Mouse (Mus musculus): ENCODE measurements around the gene Sdk2. TPM values are rescaled to one million over a fixed set of nuclear protein-coding genes. Genes with fewer than 3 reads are reported as not detected.

The Sdk2 gene
- polyA plus RNA-seq, 1 experiment, result 3.0 TPM

DNA sequence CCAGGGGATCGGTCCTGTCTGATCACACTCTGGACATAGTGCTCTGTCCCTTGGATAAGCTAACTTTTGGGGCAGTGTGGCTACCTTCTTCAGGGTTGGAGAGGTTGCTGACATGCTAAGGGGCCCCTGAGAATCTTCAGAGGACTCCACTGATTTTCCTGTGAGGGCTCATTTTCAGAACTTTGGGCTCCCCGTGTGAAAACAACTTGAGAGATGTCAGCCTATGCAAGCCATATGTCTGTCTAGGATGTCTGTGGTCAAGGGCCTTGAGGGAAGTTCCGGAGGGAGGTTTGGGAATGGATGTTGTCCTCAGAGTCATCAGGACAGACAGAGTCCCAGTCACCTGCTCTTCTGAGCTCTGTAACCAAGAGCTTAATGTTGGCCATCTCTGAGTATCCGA lies 280.5 kb downstream of the Sdk2 start:
- no peaks in the 10 kb centered on the region for H3K36me3 ChIP-seq (ENCODE audit: control insufficient read depth, insufficient read depth, low read length)
- H3K4me1 ChIP-seq (ENCODE audit: control insufficient read depth, insufficient read depth, insufficient read length), result peaks cover 39% of the 10 kb centered on the region
- 66% methylated on average over 4 of the region's 4 CpGs for WGBS
- DNase-seq (ENCODE audit: low read depth in 1 of 2, low spot score in 2 of 2), result no peak
- 0 out of 2 replicates have a peak overlapping the region, but pooled peaks have one; percentile 57 for H3K27ac ChIP-seq (ENCODE audit: insufficient read depth, low read length)
- no peaks in the 10 kb centered on the region for H3K27me3 ChIP-seq (ENCODE audit: control insufficient read depth, insufficient read depth, low read length)
- no peak for TF ChIP-seq CTCF (IDR thresholded peaks at IDR 0.05; ENCODE audit: extremely low read depth, insufficient read depth, insufficient read length, insufficient replicate concordance)
- TF ChIP-seq POLR2A (IDR thresholded peaks at IDR 0.05; ENCODE audit: low read depth, low read length), result no peak
- no peak overlapping the region for H3K4me3 ChIP-seq (ENCODE audit: extremely low read depth, insufficient read depth, insufficient read length)

DNA sequence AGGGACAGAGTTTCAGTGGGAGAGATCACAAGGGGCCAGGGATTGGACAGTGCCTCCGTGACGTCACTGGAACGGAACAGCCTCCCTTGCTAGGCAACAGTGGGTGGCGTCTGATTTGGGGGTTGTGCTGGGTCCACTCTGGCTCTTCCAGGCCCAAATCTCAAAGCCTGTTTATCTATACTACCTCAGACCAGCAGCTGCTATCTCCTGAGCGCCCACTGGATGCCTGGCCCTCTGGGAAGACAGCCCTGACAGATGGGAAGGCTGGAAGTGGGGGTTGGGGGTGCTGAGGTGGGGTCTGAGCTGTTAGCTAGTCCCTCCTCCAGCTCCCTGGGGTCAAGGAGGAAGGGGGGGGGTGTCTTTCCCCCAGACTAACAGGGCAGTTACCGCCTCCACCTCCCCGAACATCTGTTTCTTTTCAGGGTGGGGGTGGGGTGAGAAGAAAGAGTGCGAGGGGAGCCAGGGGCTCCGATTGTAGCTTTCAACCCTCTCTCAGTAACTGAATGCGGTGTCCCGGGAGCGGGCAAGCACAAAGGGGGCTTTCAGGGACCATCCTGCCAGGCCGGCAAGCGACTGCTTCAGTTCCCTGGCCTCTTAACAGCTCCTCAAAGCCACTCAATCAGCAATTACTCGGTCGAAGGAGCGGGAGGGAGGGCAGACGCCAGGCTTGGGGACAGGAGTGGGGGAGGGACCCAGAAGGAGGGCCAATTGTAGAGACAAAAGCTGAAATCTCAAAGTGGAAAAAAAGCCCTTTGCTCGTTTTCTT lies 281.3 kb downstream of the Sdk2 start:
- peak overlapping the region; percentile 57 for H3K27ac ChIP-seq (ENCODE audit: insufficient read depth, low read length)
- H3K36me3 ChIP-seq (ENCODE audit: control insufficient read depth, insufficient read depth, low read length), result no peaks in the 10 kb centered on the region
- H3K4me1 ChIP-seq (ENCODE audit: control insufficient read depth, insufficient read depth, insufficient read length), result peaks cover 39% of the 10 kb centered on the region
- no peaks in the 10 kb centered on the region for H3K27me3 ChIP-seq (ENCODE audit: control insufficient read depth, insufficient read depth, low read length)
- 49% methylated on average over 19 of the region's 19 CpGs for WGBS
- DNase-seq (ENCODE audit: low read depth in 1 of 2, low spot score in 2 of 2), result no peak
- TF ChIP-seq POLR2A (IDR thresholded peaks at IDR 0.05; ENCODE audit: low read depth, low read length) (no peak), CTCF (IDR thresholded peaks at IDR 0.05; ENCODE audit: extremely low read depth, insufficient read depth, insufficient read length, insufficient replicate concordance) (no peak)
- H3K4me3 ChIP-seq (ENCODE audit: extremely low read depth, insufficient read depth, insufficient read length), result no peak overlapping the region; the same call in 1 of the 2 replicates

- H3K27me3 ChIP-seq (ENCODE audit: control insufficient read depth, insufficient read depth, low read length), result no peaks in the 10 kb centered on the region
- WGBS, result 87% methylated on average over 2 of the region's 2 CpGs
- TF ChIP-seq CTCF (IDR thresholded peaks at IDR 0.05; ENCODE audit: extremely low read depth, insufficient read depth, insufficient read length, insufficient replicate concordance) (no peak), POLR2A (IDR thresholded peaks at IDR 0.05; ENCODE audit: low read depth, low read length) (no peak)
These were observed 282.0 kb downstream of the Sdk2 start for GRCm38 (mm10) chr11:113784656-113785396.

GRCm38 (mm10) chr11:113782496-113782895 lies 284.4 kb downstream of the Sdk2 start:
- 96% methylated on average over 2 of the region's 2 CpGs for WGBS
- DNase-seq (ENCODE audit: low read depth in 1 of 2, low spot score in 2 of 2), result no peak
- H3K4me3 ChIP-seq (ENCODE audit: extremely low read depth, insufficient read depth, insufficient read length), result no peak overlapping the region
- TF ChIP-seq CTCF (IDR thresholded peaks at IDR 0.05; ENCODE audit: extremely low read depth, insufficient read depth, insufficient read length, insufficient replicate concordance), result no peak
- no peak for TF ChIP-seq POLR2A (IDR thresholded peaks at IDR 0.05; ENCODE audit: low read depth, low read length)
- H3K36me3 ChIP-seq (ENCODE audit: control insufficient read depth, insufficient read depth, low read length), result no peaks in the 10 kb centered on the region
- H3K27ac ChIP-seq (ENCODE audit: insufficient read depth, low read length), result no peak overlapping the region
- peaks cover 42% of the 10 kb centered on the region for H3K4me1 ChIP-seq (ENCODE audit: control insufficient read depth, insufficient read depth, insufficient read length)
- no peaks in the 10 kb centered on the region for H3K27me3 ChIP-seq (ENCODE audit: control insufficient read depth, insufficient read depth, low read length)

More at GRCm38 (mm10) chr11:113784656-113785396, 282.0 kb downstream of the Sdk2 start:
- peaks cover 39% of the 10 kb centered on the region for H3K4me1 ChIP-seq (ENCODE audit: control insufficient read depth, insufficient read depth, insufficient read length)
- no peak for DNase-seq (ENCODE audit: low read depth in 1 of 2, low spot score in 2 of 2)
- no peaks in the 10 kb centered on the region for H3K36me3 ChIP-seq (ENCODE audit: control insufficient read depth, insufficient read depth, low read length)
- no peak overlapping the region; the same call in 1 of the 2 replicates for H3K27ac ChIP-seq (ENCODE audit: insufficient read depth, low read length)
- no peak overlapping the region for H3K4me3 ChIP-seq (ENCODE audit: extremely low read depth, insufficient read depth, insufficient read length)

GRCm38 (mm10) chr11:113782006-113782405 lies 284.8 kb downstream of the Sdk2 start:
- WGBS, result 88% methylated on average over 2 of the region's 2 CpGs

GRCm38 (mm10) chr11:113779680-113780041 lies 287.2 kb downstream of the Sdk2 start:
- TF ChIP-seq CTCF (IDR thresholded peaks at IDR 0.05; ENCODE audit: extremely low read depth, insufficient read depth, insufficient read length, insufficient replicate concordance) (no peak), POLR2A (IDR thresholded peaks at IDR 0.05; ENCODE audit: low read depth, low read length) (no peak)
- DNase-seq (ENCODE audit: low read depth in 1 of 2, low spot score in 2 of 2), result no peak
- Histone ChIP-seq H3K4me3 (ENCODE audit: extremely low read depth, insufficient read depth, insufficient read length) (no peak overlapping the region), H3K4me1 (ENCODE audit: control insufficient read depth, insufficient read depth, insufficient read length) (peaks cover 19% of the 10 kb centered on the region; the same call in 1 of the 2 replicates), H3K36me3 (ENCODE audit: control insufficient read depth, insufficient read depth, low read length) (no peaks in the 10 kb centered on the region), H3K27me3 (ENCODE audit: control insufficient read depth, insufficient read depth, low read length) (no peaks in the 10 kb centered on the region), H3K27ac (ENCODE audit: insufficient read depth, low read length) (no peak overlapping the region)
- 15% methylated on average over 6 of the region's 6 CpGs for WGBS

More at GRCm38 (mm10) chr11:113782006-113782405, 284.8 kb downstream of the Sdk2 start:
- Histone ChIP-seq H3K4me3 (ENCODE audit: extremely low read depth, insufficient read depth, insufficient read length) (no peak overlapping the region), H3K36me3 (ENCODE audit: control insufficient read depth, insufficient read depth, low read length) (no peaks in the 10 kb centered on the region), H3K27me3 (ENCODE audit: control insufficient read depth, insufficient read depth, low read length) (no peaks in the 10 kb centered on the region), H3K27ac (ENCODE audit: insufficient read depth, low read length) (no peak overlapping the region), H3K4me1 (ENCODE audit: control insufficient read depth, insufficient read depth, insufficient read length) (peaks cover 39% of the 10 kb centered on the region)
- no peak for DNase-seq (ENCODE audit: low read depth in 1 of 2, low spot score in 2 of 2)
- no peak for TF ChIP-seq CTCF (IDR thresholded peaks at IDR 0.05; ENCODE audit: extremely low read depth, insufficient read depth, insufficient read length, insufficient replicate concordance)
- TF ChIP-seq POLR2A (IDR thresholded peaks at IDR 0.05; ENCODE audit: low read depth, low read length), result no peak
